Comparison of ENCODE assay signal across 8 mouse cellular contexts in the genomic region with DNA sequence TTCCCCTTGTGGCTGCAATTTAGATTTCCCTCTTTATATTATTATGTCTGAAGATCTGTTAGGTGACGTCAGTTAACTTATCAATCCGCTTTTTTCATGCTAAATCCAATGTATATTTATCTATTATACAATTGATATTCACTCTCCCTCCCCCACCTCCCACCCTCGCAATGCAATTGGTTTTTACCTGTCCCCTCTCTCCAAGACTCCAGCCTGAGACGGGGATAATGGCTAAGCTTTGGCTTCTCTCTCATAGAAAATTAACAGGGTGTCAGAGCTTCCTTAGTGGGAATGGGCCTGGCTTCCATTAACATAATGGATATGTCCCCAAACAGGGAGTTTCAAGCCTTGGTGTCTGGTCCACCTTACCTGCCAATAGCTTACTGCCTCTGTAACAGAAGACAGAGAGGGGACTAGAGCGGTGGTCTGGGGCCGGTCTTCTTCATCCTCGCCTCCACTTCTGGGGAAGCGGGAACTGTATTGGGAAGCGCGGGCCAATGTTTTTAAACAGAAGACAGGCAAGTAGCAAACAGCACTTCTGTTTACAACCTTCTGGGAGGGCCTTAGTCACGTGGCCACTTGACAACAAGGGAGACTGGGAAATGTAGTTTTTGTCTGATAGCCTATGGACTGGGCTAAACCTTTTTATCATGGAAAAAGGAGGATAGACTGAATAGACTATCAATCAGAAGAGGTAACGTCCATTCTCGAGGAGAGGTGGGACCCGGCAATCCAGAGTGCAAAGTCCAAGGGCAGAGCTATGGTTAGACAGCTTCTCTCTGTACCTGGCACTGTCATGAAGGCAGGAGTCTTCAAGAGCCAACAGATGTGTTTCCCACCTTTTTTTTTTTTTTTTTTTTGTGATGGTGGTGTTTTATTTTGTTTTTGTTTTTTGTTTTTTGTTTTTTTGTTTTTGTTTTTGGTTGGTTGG.
DNase-seq lines count a peak whose midpoint lies in the region; ATAC-seq and TF ChIP-seq lines count a peak whose summit lies in the region.

No protein-coding gene starts in this region.

- intact Hi-C loops in gastrocnemius, adult 2 months (cut with DNase I) = no loop called here

- 0 out of 2 replicates have a peak, but pooled peaks cover 3% of the 10 kb centered on the region for H3K4me1 ChIP-seq in kidney, embryonic 16.5 days (ENCODE audit: insufficient read depth, low read length)
- peaks cover 7% of the 10 kb centered on the region; the same call in 1 of the 2 replicates for H3K4me1 ChIP-seq in liver, embryonic 12.5 days
- no peaks in the 10 kb centered on the region; the same call in 1 of the 2 replicates for H3K4me1 ChIP-seq in neural tube, embryonic 12.5 days

- H3K36me3 ChIP-seq in kidney, embryonic 16.5 days (ENCODE audit: insufficient read depth, low read length) = no peaks in the 10 kb centered on the region
- no peaks in the 10 kb centered on the region for H3K36me3 ChIP-seq in liver, embryonic 12.5 days
- H3K36me3 ChIP-seq in neural tube, embryonic 12.5 days = no peaks in the 10 kb centered on the region

- TF ChIP-seq CTCF in gastrocnemius, adult 2 months (IDR thresholded peaks at IDR 0.05) = no peak

- peak overlapping the region; percentile 73 for H3K4me2 ChIP-seq in kidney, embryonic 16.5 days (replicated peaks; ENCODE audit: low read depth, low read length)
- peak overlapping the region; percentile 61 for H3K4me2 ChIP-seq in liver, embryonic 12.5 days
- H3K4me2 ChIP-seq in neural tube, embryonic 12.5 days (replicated peaks) = peak overlapping the region; percentile 63

- WGBS in kidney, embryonic 16.5 days = 24% methylated on average over 14 of the region's 14 CpGs
- WGBS in liver, embryonic 12.5 days (ENCODE audit: insufficient replicate concordance) = 30% methylated on average over 14 of the region's 14 CpGs
- 24% methylated on average over 14 of the region's 14 CpGs for WGBS in neural tube, embryonic 12.5 days

- no peaks in the 10 kb centered on the region for H3K9me3 ChIP-seq in kidney, embryonic 16.5 days (ENCODE audit: low read length)
- H3K9me3 ChIP-seq in liver, embryonic 12.5 days (replicated peaks) = no peaks in the 10 kb centered on the region
- H3K9me3 ChIP-seq in neural tube, embryonic 12.5 days = no peaks in the 10 kb centered on the region

- H3K4me3 ChIP-seq in gastrocnemius, adult 2 months = peak overlapping the region; percentile 72
- H3K4me3 ChIP-seq in kidney, embryonic 16.5 days (ENCODE audit: low read length) = peak overlapping the region; percentile 50
- H3K4me3 ChIP-seq in liver, embryonic 12.5 days = peak overlapping the region; percentile 49
- H3K4me3 ChIP-seq in neural tube, embryonic 12.5 days = peak overlapping the region; percentile 37

- H3K27ac ChIP-seq in gastrocnemius, adult 2 months = peak overlapping the region; percentile 90
- H3K27ac ChIP-seq in kidney, embryonic 16.5 days (ENCODE audit: low read length) = no peak overlapping the region
- no peak overlapping the region; the same call in 1 of the 2 replicates for H3K27ac ChIP-seq in liver, embryonic 12.5 days
- no peak overlapping the region for H3K27ac ChIP-seq in neural tube, embryonic 12.5 days

- ATAC-seq in kidney, embryonic 16.5 days (ENCODE audit: low FRiP score, low TSS enrichment) = peak; percentile 59; the same call in 1 of the 2 replicates
- peak; percentile 80 for ATAC-seq in liver, embryonic 12.5 days
- ATAC-seq in neural tube, embryonic 12.5 days (ENCODE audit: low FRiP score, low read depth) = peak; percentile 90

- peak overlapping the region; percentile 66 for H3K9ac ChIP-seq in kidney, embryonic 16.5 days (replicated peaks; ENCODE audit: low read length)
- peak overlapping the region; percentile 64 for H3K9ac ChIP-seq in liver, embryonic 12.5 days
- H3K9ac ChIP-seq in neural tube, embryonic 12.5 days = 0 out of 2 replicates have a peak overlapping the region, but pooled peaks have one; percentile 30

- peak; percentile 48 for DNase-seq in gastrocnemius, adult 2 months
- DNase-seq in gastrocnemius, adult 8-10 months (ENCODE audit: low spot score in 2 of 2) = no peak
- peak; percentile 58 to 64 for DNase-seq in cerebellum, postnatal 14 days
- DNase-seq in heart, adult 8-10 months (ENCODE audit: low spot score) = peak; percentile 42
- DNase-seq in B cell, adult 2 months = no peak

- H3K27me3 ChIP-seq in kidney, embryonic 16.5 days (ENCODE audit: insufficient read depth, low read length) = no peaks in the 10 kb centered on the region
- H3K27me3 ChIP-seq in liver, embryonic 12.5 days (replicated peaks) = peaks cover 22% of the 10 kb centered on the region; the same call in 1 of the 2 replicates
- no peaks in the 10 kb centered on the region for H3K27me3 ChIP-seq in neural tube, embryonic 12.5 days (replicated peaks)

Comparison
In these comparisons a context has a peak if more than half of its experiments do, and no peak if none do; other contexts are left out.
1. DNase-seq: peak in gastrocnemius, adult 2 months (single experiment), cerebellum, postnatal 14 days (2 of 2) and heart, adult 8-10 months (single experiment); none in gastrocnemius, adult 8-10 months (0 of 2) and B cell, adult 2 months (0 of 2).
2. Peak in every context shown above with its lines, with median percentiles within 50 percentile points of each other: H3K4me3 ChIP-seq, ATAC-seq, H3K4me2 ChIP-seq and H3K9ac ChIP-seq.